Mouse (Mus musculus) monocyte, adult 2 months (primary cell): ENCODE measurements at regions not wholly inside any gene's neighbourhood (a gene's known extent, or its start where the extent isn't known, plus 50 kb on each side); places are given as distances from the start of the nearest gene placed in this dataset.

ENCODE experiments used
- DNase-seq, 2 experiments: peaks; one replicate each; pipeline ENCODE4 v3.0.0; 2022; ENCODE audit warnings: low spot score in 2 of 2, low read depth in 1 of 2

DNA sequence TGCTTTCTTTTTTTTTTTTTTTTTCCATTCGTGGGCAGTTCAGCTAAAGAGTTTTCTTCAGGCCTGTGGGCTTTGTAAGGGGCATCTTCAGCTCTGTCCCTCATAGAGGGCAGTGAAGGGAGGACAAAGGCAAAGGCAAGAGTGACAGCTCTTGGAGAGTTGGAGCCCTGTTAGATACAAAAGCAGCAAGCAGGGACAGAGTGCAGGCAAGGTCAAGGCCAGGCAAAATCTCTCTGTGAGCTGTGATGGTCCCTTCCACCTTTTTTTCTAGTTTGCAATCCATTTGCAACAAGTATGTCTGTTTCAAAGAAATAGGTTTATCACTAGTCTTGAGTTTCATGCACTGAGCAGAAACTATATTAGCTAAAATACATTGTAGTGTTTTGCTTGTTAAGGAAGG, 86.2 kb upstream of the P2ry1 start:
- no peak for DNase-seq

DNA sequence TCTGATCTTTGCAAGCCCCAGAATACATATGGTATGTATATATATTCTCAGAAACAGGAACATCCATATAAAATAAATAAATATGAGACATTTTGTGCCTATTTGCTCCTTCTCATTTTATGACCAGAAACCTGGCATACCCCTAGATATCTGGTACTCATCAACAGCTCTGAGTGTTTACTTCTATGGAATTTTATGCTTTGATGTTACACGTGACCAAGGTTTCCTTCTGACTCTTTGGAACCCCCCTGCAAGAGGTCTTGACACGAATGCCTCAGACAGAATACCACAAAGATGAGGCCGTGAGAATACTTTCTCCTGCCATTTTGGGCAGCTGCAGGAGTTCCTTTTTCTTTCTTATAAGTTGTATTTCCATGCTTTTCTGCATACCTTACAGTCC, 85.3 kb upstream of the P2ry1 start:
- DNase-seq: no peak

GRCm38 (mm10) chr3:60926024-60926547, 76.5 kb upstream of the P2ry1 start:
- no peak for DNase-seq

DNA sequence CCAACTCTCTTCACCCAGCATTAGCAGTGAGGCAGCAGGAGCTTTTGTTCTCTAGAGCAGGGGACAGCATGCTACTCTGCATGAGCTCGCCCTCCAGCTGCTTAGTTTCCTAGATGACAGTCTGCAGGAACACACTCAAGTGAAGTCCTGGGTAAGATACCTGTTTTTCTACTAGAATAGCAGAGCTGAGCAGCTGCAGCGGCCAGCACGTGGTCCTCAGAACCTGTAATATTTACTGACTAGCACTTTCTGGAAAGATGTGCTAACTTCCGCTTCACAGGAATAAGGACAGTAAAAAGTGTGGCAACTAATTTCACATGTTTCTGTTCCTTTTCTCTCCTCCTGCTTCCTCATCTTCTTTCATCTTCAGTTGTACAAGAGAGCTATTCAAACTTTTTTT, 73.7 kb upstream of the P2ry1 start:
- no peak for DNase-seq

- no peak for DNase-seq
These were observed 68.1 kb upstream of the P2ry1 start for GRCm38 (mm10) chr3:60934492-60934891.

GRCm38 (mm10) chr3:60941451-60941850, 61.1 kb upstream of the P2ry1 start:
- no peak for DNase-seq

DNA sequence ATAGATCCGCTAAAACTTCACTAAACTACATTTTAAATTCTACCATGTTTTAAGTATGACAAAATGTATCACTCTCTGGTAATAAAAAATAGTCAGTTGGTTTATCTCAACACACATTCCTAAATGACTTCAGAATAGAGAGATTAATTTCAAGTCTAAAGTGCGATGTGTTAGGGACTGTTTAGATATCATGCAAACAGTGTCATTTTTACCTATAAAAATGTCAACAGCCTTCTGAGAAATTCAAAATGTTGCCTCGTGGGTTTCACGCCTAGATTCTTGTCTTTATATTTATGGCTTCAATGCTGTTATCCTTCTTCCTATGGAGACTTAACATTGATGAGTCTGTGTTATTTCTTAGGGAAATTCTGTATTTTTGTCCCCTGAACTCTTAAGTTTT, 53.7 kb upstream of the P2ry1 start:
- DNase-seq: no peak
